Mouse (Mus musculus) CH12.LX (cell line): Measurements from ENCODE around the gene Ccdc88c. TPM values are rescaled to one million over a fixed set of nuclear protein-coding genes. Genes with fewer than 3 reads are reported as not detected.

ENCODE experiments used
- DNase-seq: peaks from one replicate; pipeline ENCODE4 v3.0.0-alpha.2; 2013; ENCODE audit errors: extremely low read depth
- H3K27ac ChIP-seq: 2 replicates; pipeline ENCODE4 v1.5.1; 2012; ENCODE audit warnings: low read depth, mild to moderate bottlenecking, control low read depth, moderate library complexity; ENCODE audit not compliant: insufficient read depth
- H3K27me3 ChIP-seq: replicated peaks from 2 replicates; pipeline ENCODE3; 2012; ENCODE audit warnings: inconsistent platforms
- H3K36me3 ChIP-seq, 2 experiments: replicated peaks in 1 of 2; 2 replicates each; pipeline versions ENCODE3 to v1.6.1; 2012; ENCODE audit warnings: inconsistent platforms in 1 of 2, low read length in 1 of 2, mild to moderate bottlenecking in 1 of 2, mixed read lengths in 1 of 2, moderate library complexity in 1 of 2; ENCODE audit not compliant: control insufficient read depth in 1 of 2, insufficient read depth in 1 of 2
- H3K4me1 ChIP-seq, 2 experiments: 2 replicates each; pipeline ENCODE4 v1.6.1; 2012; ENCODE audit warnings: inconsistent platforms in 1 of 2, moderate library complexity in 1 of 2; ENCODE audit not compliant: insufficient read depth in 2 of 2, control insufficient read depth in 1 of 2
- H3K4me2 ChIP-seq: 2 replicates; pipeline ENCODE4 v1.6.1; 2012; ENCODE audit warnings: low read depth, mild to moderate bottlenecking, control low read depth; ENCODE audit not compliant: poor library complexity, insufficient read depth, severe bottlenecking
- H3K4me3 ChIP-seq, 3 experiments: fragments of 150-350 bp in 1 of 3; sonication (generic) in 1 of 3; replicated peaks in 1 of 3; 2 replicates each; pipeline versions ENCODE3 to v1.5.1; 2011 to 2012; ENCODE audit warnings: low read depth in 2 of 3, low read length in 2 of 3, mild to moderate bottlenecking in 2 of 3, moderate library complexity in 2 of 3, control low read depth in 1 of 3, improper control_type of control experiment in 1 of 3, inconsistent platforms in 1 of 3, mixed read lengths in 1 of 3; ENCODE audit not compliant: poor library complexity in 1 of 3
- H3K79me2 ChIP-seq: replicated peaks from 2 replicates; pipeline ENCODE4 v1.6.1; 2012; ENCODE audit warnings: mild to moderate bottlenecking, moderate library complexity; ENCODE audit not compliant: control insufficient read depth, poor library complexity, insufficient read depth, severe bottlenecking; ENCODE audit errors: extremely low read depth
- H3K9ac ChIP-seq: 2 replicates; pipeline ENCODE4 v1.6.1; 2012; ENCODE audit warnings: low read depth, mild to moderate bottlenecking, control low read depth, moderate library complexity; ENCODE audit not compliant: insufficient read depth
- H3K9me3 ChIP-seq: replicated peaks from 2 replicates; pipeline ENCODE3; 2012; ENCODE audit warnings: low read length, inconsistent platforms, mixed read lengths
- BHLHE40 ChIP-seq: IDR thresholded peaks from 2 replicates; pipeline ENCODE4 v1.6.1; 2011; ENCODE audit warnings: mild to moderate bottlenecking, low read depth, low read length, improper control_type of control experiment
- CHD1 ChIP-seq: IDR thresholded peaks from 2 replicates; pipeline ENCODE4 v1.6.1; 2012; ENCODE audit warnings: low read depth, low read length, improper control_type of control experiment, inconsistent platforms
- CHD2 ChIP-seq: IDR thresholded peaks from 2 replicates; pipeline ENCODE4 v1.6.1; 2011; ENCODE audit warnings: low read length, improper control_type of control experiment
- CTCF ChIP-seq, 2 experiments: IDR thresholded peaks in 1 of 2; conservative IDR thresholded peaks in 1 of 2; 2 replicates each; pipeline ENCODE4 v1.5.1; 2011 to 2012; ENCODE audit warnings: low read depth in 2 of 2, low read length in 2 of 2, improper control_type of control experiment in 1 of 2, inconsistent platforms in 1 of 2, mild to moderate bottlenecking in 1 of 2, moderate library complexity in 1 of 2
- E2F4 ChIP-seq: IDR thresholded peaks from 2 replicates; pipeline ENCODE4 v1.6.1; 2011; ENCODE audit warnings: low read depth, low read length, improper control_type of control experiment; ENCODE audit not compliant: insufficient replicate concordance
- ELF1 ChIP-seq: IDR thresholded peaks from 2 replicates; pipeline ENCODE4 v1.6.1; 2014; ENCODE audit warnings: low read depth, mild to moderate bottlenecking, inconsistent platforms, low read length, improper control_type of control experiment
- EP300 ChIP-seq: IDR thresholded peaks from 2 replicates; pipeline ENCODE4 v1.6.1; 2011; ENCODE audit warnings: low read length, improper control_type of control experiment
- ETS1 ChIP-seq: conservative IDR thresholded peaks from 2 replicates; pipeline ENCODE4 v1.6.1; 2012; ENCODE audit warnings: low read depth, mild to moderate bottlenecking, inconsistent platforms, low read length, improper control_type of control experiment, moderate library complexity
- GABPA ChIP-seq: IDR thresholded peaks from 2 replicates; pipeline ENCODE4 v1.6.1; 2012; ENCODE audit warnings: low read depth, low read length, improper control_type of control experiment, inconsistent platforms; ENCODE audit not compliant: insufficient replicate concordance
- HCFC1 ChIP-seq: IDR thresholded peaks from 2 replicates; pipeline ENCODE4 v1.6.1; 2012; ENCODE audit warnings: low read depth, mild to moderate bottlenecking, inconsistent platforms, low read length, improper control_type of control experiment
- IRF4 ChIP-seq: IDR thresholded peaks from 2 replicates; pipeline ENCODE4 v1.6.1; 2014; ENCODE audit warnings: low read depth, mild to moderate bottlenecking, inconsistent platforms, low read length, improper control_type of control experiment
- JUN ChIP-seq: IDR thresholded peaks from 2 replicates; pipeline ENCODE4 v1.6.1; 2011; ENCODE audit warnings: low read depth, mild to moderate bottlenecking, low read length, improper control_type of control experiment, moderate library complexity; ENCODE audit not compliant: insufficient read depth
- JUND ChIP-seq: conservative IDR thresholded peaks from 2 replicates; pipeline ENCODE4 v1.6.1; 2011; ENCODE audit warnings: low read depth, low read length, improper control_type of control experiment
- KAT2A ChIP-seq: IDR thresholded peaks from 2 replicates; pipeline ENCODE4 v1.6.1; 2012; ENCODE audit warnings: low read length, improper control_type of control experiment, inconsistent platforms; ENCODE audit not compliant: insufficient replicate concordance
- MAFK ChIP-seq: IDR thresholded peaks from 2 replicates; pipeline ENCODE4 v1.6.1; 2011; ENCODE audit warnings: low read length, improper control_type of control experiment; ENCODE audit not compliant: insufficient replicate concordance
- MAX ChIP-seq: IDR thresholded peaks from 2 replicates; pipeline ENCODE4 v1.6.1; 2011; ENCODE audit warnings: low read length, improper control_type of control experiment
- MAZ ChIP-seq: IDR thresholded peaks from 2 replicates; pipeline ENCODE4 v1.6.1; 2012; ENCODE audit warnings: low read depth, mild to moderate bottlenecking, inconsistent platforms, low read length, improper control_type of control experiment, moderate library complexity
- MEF2A ChIP-seq: IDR thresholded peaks from 2 replicates; pipeline ENCODE4 v1.6.1; 2014; ENCODE audit warnings: low read depth, mild to moderate bottlenecking, inconsistent platforms, low read length, improper control_type of control experiment, borderline replicate concordance
- MXI1 ChIP-seq: IDR thresholded peaks from 2 replicates; pipeline ENCODE4 v1.6.1; 2011; ENCODE audit warnings: mild to moderate bottlenecking, low read depth, low read length, improper control_type of control experiment
- MYC ChIP-seq: IDR thresholded peaks from 2 replicates; pipeline ENCODE4 v1.6.1; 2011; ENCODE audit warnings: low read depth, mild to moderate bottlenecking, improper control_type of control experiment, low read length
- NELFE ChIP-seq: IDR thresholded peaks from 2 replicates; pipeline ENCODE4 v1.6.1; 2011; ENCODE audit warnings: low read depth, low read length, improper control_type of control experiment
- NRF1 ChIP-seq: IDR thresholded peaks from 2 replicates; pipeline ENCODE4 v1.6.1; 2014; ENCODE audit warnings: low read depth, mild to moderate bottlenecking, inconsistent platforms, low read length, improper control_type of control experiment, moderate library complexity
- PAX5 ChIP-seq: IDR thresholded peaks from 2 replicates; pipeline ENCODE4 v1.6.1; 2012; ENCODE audit warnings: low read length, inconsistent platforms, mixed read lengths
- POLR2A ChIP-seq: IDR thresholded peaks from 2 replicates; pipeline ENCODE4 v1.6.1; 2011; ENCODE audit warnings: low read depth, mild to moderate bottlenecking, improper control_type of control experiment, low read length
- POLR2AphosphoS2 ChIP-seq: IDR thresholded peaks from 2 replicates; pipeline ENCODE4 v1.6.1; 2011; ENCODE audit warnings: low read depth, low read length, improper control_type of control experiment
- RAD21 ChIP-seq: IDR thresholded peaks from 2 replicates; pipeline ENCODE4 v1.6.1; 2011; ENCODE audit warnings: low read depth, mild to moderate bottlenecking, low read length, improper control_type of control experiment, moderate library complexity
- RCOR1 ChIP-seq: conservative IDR thresholded peaks from 2 replicates; pipeline ENCODE4 v1.6.1; 2012; ENCODE audit warnings: low read depth, mild to moderate bottlenecking, inconsistent platforms, low read length, improper control_type of control experiment
- SIN3A ChIP-seq: IDR thresholded peaks from 2 replicates; pipeline ENCODE4 v1.6.1; 2012; ENCODE audit warnings: low read length, improper control_type of control experiment, inconsistent platforms
- SMC3 ChIP-seq: IDR thresholded peaks from 2 replicates; pipeline ENCODE4 v1.6.1; 2011; ENCODE audit warnings: low read depth, low read length, improper control_type of control experiment
- TBP ChIP-seq: conservative IDR thresholded peaks from 2 replicates; pipeline ENCODE4 v1.6.1; 2011; ENCODE audit warnings: low read depth, low read length, improper control_type of control experiment
- TCF12 ChIP-seq: IDR thresholded peaks from 2 replicates; pipeline ENCODE4 v1.6.1; 2014; ENCODE audit warnings: low read depth, mild to moderate bottlenecking, inconsistent platforms, low read length, improper control_type of control experiment
- UBTF ChIP-seq: IDR thresholded peaks from 2 replicates; pipeline ENCODE4 v1.6.1; 2012; ENCODE audit warnings: low read depth, mild to moderate bottlenecking, inconsistent platforms, low read length, improper control_type of control experiment, moderate library complexity
- USF1 ChIP-seq: IDR thresholded peaks from 2 replicates; pipeline ENCODE4 v1.6.1; 2014; ENCODE audit warnings: low read depth, mild to moderate bottlenecking, inconsistent platforms, low read length, improper control_type of control experiment
- USF2 ChIP-seq: conservative IDR thresholded peaks from 2 replicates; pipeline ENCODE4 v1.6.1; 2011; ENCODE audit warnings: low read depth, low read length, improper control_type of control experiment
- ZC3H11A ChIP-seq: IDR thresholded peaks from 2 replicates; pipeline ENCODE4 v1.6.1; 2012; ENCODE audit warnings: low read depth, mild to moderate bottlenecking, inconsistent platforms, low read length, improper control_type of control experiment
- ZKSCAN1 ChIP-seq: IDR thresholded peaks from 2 replicates; pipeline ENCODE4 v1.6.1; 2012; ENCODE audit warnings: low read depth, inconsistent platforms, low read length, improper control_type of control experiment, borderline replicate concordance
- ZMIZ1 ChIP-seq: IDR thresholded peaks from 2 replicates; pipeline ENCODE4 v1.6.1; 2012; ENCODE audit warnings: low read depth, mild to moderate bottlenecking, inconsistent platforms, low read length, improper control_type of control experiment
- ZNF384 ChIP-seq: IDR thresholded peaks from 2 replicates; pipeline ENCODE4 v1.6.1; 2012; ENCODE audit warnings: low read depth, low read length, improper control_type of control experiment, inconsistent platforms
- dilution Hi-C: fragments of 300-500 bp; cut with MboI; formaldehyde crosslinking; loops from 2 replicates; pipeline ENCODE4 v1.14.3; 2020; ENCODE audit warnings: low sequenced_read_pairs; ENCODE audit not compliant: extremely low pct_unique_long_range_greater_than_20kb, extremely low pct_ligation_motif_present
- in situ Hi-C: fragments of 300-500 bp; cut with MboI; formaldehyde crosslinking; loops from 3 replicates; pipeline ENCODE4 v1.14.3; 2019; ENCODE audit warnings: low sequenced_read_pairs, low pct_ligation_motif_present, low pct_unique_long_range_greater_than_20kb, mixed read lengths
- polyA plus RNA-seq: library from polyadenylated mRNA; unstranded; fragments of >175 nt; gene quantifications from 2 replicates; pipeline ENCODE4 v1.2.1, GENCODE M21; 2012; ENCODE audit warnings: low read depth; ENCODE audit not compliant: insufficient read length
- total RNA-seq, 2 experiments: library from RNA; depleted of rRNA; stranded (reverse); fragments of 300-350 nt in 1 of 2; fragments of >200 nt in 1 of 2; gene quantifications; 2 replicates each; pipeline ENCODE4 v1.2.3; 2012 to 2014

The Ccdc88c gene
- total and polyA plus RNA-seq, 3 experiments, result 20.3 to 32.7 (median 24.9) TPM

GRCm38 (mm10) chr12:101011017-101011416, 17.8 kb downstream of the Ccdc88c start:
- Histone ChIP-seq H3K27ac (peak overlapping the region; percentile 67; the same call in 1 of the 2 replicates), H3K36me3 (peaks cover 0 to 26% of the 10 kb centered on the region in 2 experiments), H3K9me3 (no peaks in the 10 kb centered on the region), H3K4me2 (peak overlapping the region; percentile 26), H3K9ac (0 out of 2 replicates have a peak overlapping the region, but pooled peaks have one; percentile 16), H3K4me3 (no peak overlapping the region), H3K4me1 (peaks cover 66 to 91% of the 10 kb centered on the region in 2 experiments), H3K79me2 (peaks cover 73% of the 10 kb centered on the region), H3K27me3 (no peaks in the 10 kb centered on the region)
- no peak for DNase-seq
- in situ Hi-C loops (no loop called here), dilution Hi-C loops (no loop called here)
- TF ChIP-seq HCFC1 (no peak), ZMIZ1 (no peak), UBTF (no peak), NELFE (no peak), TBP (no peak), NRF1 (no peak), SMC3 (no peak), ETS1 (no peak), RCOR1 (0 out of 2 replicates have a peak, but pooled peaks have one; percentile 38), MAX (no peak), MYC (no peak), USF2 (no peak), ELF1 (no peak; the same call in 1 of the 2 replicates), E2F4 (no peak), RAD21 (no peak), GABPA (no peak), USF1 (no peak), ZNF384 (peak; percentile 98), CTCF (conservative IDR thresholded peaks at IDR 0.05 in 1 of 2, IDR thresholded peaks at IDR 0.05 in 1 of 2; ENCODE audit: low read depth in 2 of 2, low read length in 2 of 2) (no peak), IRF4 (peak; percentile 87), JUN (no peak), EP300 (peak; percentile 67), MEF2A (no peak), CHD2 (0 out of 2 replicates have a peak, but pooled peaks have one; percentile 11), CHD1 (no peak), BHLHE40 (peak; percentile 72), MAZ (peak; percentile 84), POLR2A (no peak), MAFK (no peak), ZC3H11A (no peak), TCF12 (peak; percentile 15; the same call in 1 of the 2 replicates), POLR2AphosphoS2 (no peak), PAX5 (no peak), MXI1 (0 out of 2 replicates have a peak, but pooled peaks have one; percentile 16), SIN3A (0 out of 2 replicates have a peak, but pooled peaks have one; percentile 34), JUND (no peak), ZKSCAN1 (no peak), KAT2A (no peak)
